Mouse (Mus musculus) liver, embryonic 14.5 days (tissue): ENCODE data around the gene Col4a2.

Source experiments
- CTCF ChIP-seq: IDR thresholded peaks from 2 replicates; pipeline ENCODE4 v1.5.1; 2016; ENCODE audit warnings: antibody characterized with exemption, low read depth, control low read depth
- EP300 ChIP-seq: IDR thresholded peaks from 2 replicates; pipeline ENCODE4 v1.6.1; 2016; ENCODE audit warnings: antibody characterized with exemption, low read depth

GRCm38 (mm10) chr8:11379590-11379989 is 67.0 kb downstream of the Col4a2 start:
- TF ChIP-seq CTCF (no peak), EP300 (no peak)
